Mouse (Mus musculus): ENCODE measurements around the gene Fam129c.

Gene Fam129c

GRCm38 (mm10) chr8:71574426-71574825, 23.0 kb upstream of the Fam129c start:
- DNase-seq (ENCODE audit: low spot score in 2 of 2): no peak

- no peak for DNase-seq (ENCODE audit: low spot score in 2 of 2)
Observed at GRCm38 (mm10) chr8:71575020-71575419, 22.4 kb upstream of the Fam129c start.

GRCm38 (mm10) chr8:71577856-71578387, 19.5 kb upstream of the Fam129c start:
- no peak for DNase-seq (ENCODE audit: low spot score in 2 of 2)

- no peak for DNase-seq (ENCODE audit: low spot score in 2 of 2)
Observed at GRCm38 (mm10) chr8:71579009-71579408, 18.4 kb upstream of the Fam129c start.

GRCm38 (mm10) chr8:71579476-71579875, 18.0 kb upstream of the Fam129c start:
- DNase-seq (ENCODE audit: low spot score in 2 of 2): no peak

- DNase-seq (ENCODE audit: low spot score in 2 of 2): no peak
Observed at GRCm38 (mm10) chr8:71580201-71580600, 17.2 kb upstream of the Fam129c start.

GRCm38 (mm10) chr8:71586891-71587290, 10.6 kb upstream of the Fam129c start:
- no peak for DNase-seq (ENCODE audit: low spot score in 2 of 2)

- no peak for DNase-seq (ENCODE audit: low spot score in 2 of 2)
Observed at GRCm38 (mm10) chr8:71588762-71589161, 8.7 kb upstream of the Fam129c start.

GRCm38 (mm10) chr8:71591017-71591416, 6.4 kb upstream of the Fam129c start:
- DNase-seq (ENCODE audit: low spot score in 2 of 2): no peak

GRCm38 (mm10) chr8:71591471-71592373, 5.7 kb upstream of the Fam129c start, which contains the start of gene Pgls:
Pgls (plus strand) TSS chr8:71592176.
- DNase-seq (ENCODE audit: low spot score in 2 of 2): peak; percentile 93 to 95

- DNase-seq (ENCODE audit: low spot score in 2 of 2): peak; percentile 81 to 85
Observed at GRCm38 (mm10) chr8:71592374-71593170, 4.9 kb upstream of the Fam129c start.

- DNase-seq (ENCODE audit: low spot score in 2 of 2): no peak
Observed at GRCm38 (mm10) chr8:71593556-71594323, 3.7 kb upstream of the Fam129c start.

- no peak for DNase-seq (ENCODE audit: low spot score in 2 of 2)
Observed at GRCm38 (mm10) chr8:71594324-71594722, 3.1 kb upstream of the Fam129c start.

- peak; percentile 82 to 86 for DNase-seq (ENCODE audit: low spot score in 2 of 2)
Observed at GRCm38 (mm10) chr8:71595862-71596261, 1.6 kb upstream of the Fam129c start.

- DNase-seq (ENCODE audit: low spot score in 2 of 2): no peak
Observed at GRCm38 (mm10) chr8:71596384-71596783, 1.1 kb upstream of the Fam129c start.

- DNase-seq (ENCODE audit: low spot score in 2 of 2): no peak
Observed at GRCm38 (mm10) chr8:71596798-71597197, 650 bp upstream of the Fam129c start.

- DNase-seq (ENCODE audit: low spot score in 2 of 2): no peak
Observed at GRCm38 (mm10) chr8:71598375-71598774, 927 bp downstream of the Fam129c start.

- DNase-seq (ENCODE audit: low spot score in 2 of 2): no peak
Observed at GRCm38 (mm10) chr8:71598841-71599240, 1.4 kb downstream of the Fam129c start.

GRCm38 (mm10) chr8:71601939-71602665, 4.7 kb downstream of the Fam129c start:
- DNase-seq (ENCODE audit: low spot score in 2 of 2): no peak

GRCm38 (mm10) chr8:71602666-71603334, 5.4 kb downstream of the Fam129c start:
- DNase-seq (ENCODE audit: low spot score in 2 of 2): no peak
